Mouse (Mus musculus): Measurements from ENCODE around the gene Sgcd. TPM values are rescaled to one million over a fixed set of nuclear protein-coding genes. Genes with fewer than 3 reads are reported as not detected.

Gene Sgcd
- polyA plus RNA-seq, 1 experiment from 2014 or later = 1.6 TPM

GRCm38 (mm10) chr11:46864809-46865208 lies 1124.0 kb downstream of the Sgcd start:
- H3K27me3 ChIP-seq = no peaks in the 10 kb centered on the region
- 87% methylated on average over 1 of the region's 1 CpGs for WGBS
- H3K27ac ChIP-seq = no peak overlapping the region
- H3K4me3 ChIP-seq = no peak overlapping the region
- H3K9ac ChIP-seq = no peak overlapping the region
- ATAC-seq = peak; percentile 63
- H3K4me2 ChIP-seq = no peak overlapping the region
- no peaks in the 10 kb centered on the region for H3K36me3 ChIP-seq (ENCODE audit: poor library complexity, severe bottlenecking)
- no peaks in the 10 kb centered on the region for H3K9me3 ChIP-seq (replicated peaks)
- H3K4me1 ChIP-seq = no peaks in the 10 kb centered on the region

DNA sequence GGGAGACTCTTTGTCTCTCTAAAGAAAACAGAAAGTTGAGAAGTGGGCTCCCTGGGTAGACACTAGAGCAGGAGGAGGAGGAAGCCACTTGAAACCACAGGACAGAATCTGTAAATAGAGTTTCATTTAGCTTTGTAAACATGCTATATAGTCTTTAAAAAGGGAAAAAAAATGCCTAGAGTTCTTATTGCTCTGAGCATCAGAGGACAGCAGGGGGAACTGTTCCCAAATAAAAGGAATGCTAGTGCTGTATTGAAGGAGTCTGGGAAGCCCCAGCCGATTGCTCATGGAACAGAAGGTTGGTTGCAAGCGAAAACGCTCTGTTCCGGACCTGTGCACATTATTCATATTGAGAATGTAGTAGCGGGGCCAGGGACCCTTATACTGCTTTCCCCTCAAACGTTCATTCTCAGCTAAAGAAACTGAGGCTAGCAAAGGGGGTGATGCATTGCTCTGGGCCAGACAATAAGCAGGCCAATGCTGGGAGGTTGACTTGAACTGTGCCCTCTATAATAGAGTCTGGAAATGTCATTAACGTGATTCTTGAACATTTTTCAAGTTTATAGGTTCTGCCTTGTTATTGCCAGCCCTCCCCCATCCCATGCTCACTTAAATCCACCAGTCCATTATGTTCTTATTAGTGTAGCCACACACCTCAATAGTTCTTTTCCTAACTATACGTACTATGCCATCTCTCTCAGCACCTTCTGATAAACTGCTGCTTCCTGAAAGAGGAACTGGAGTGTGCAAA lies 1140.4 kb downstream of the Sgcd start:
- Histone ChIP-seq H3K9me3 (replicated peaks) (no peaks in the 10 kb centered on the region), H3K36me3 (ENCODE audit: poor library complexity, severe bottlenecking) (no peaks in the 10 kb centered on the region), H3K4me2 (no peak overlapping the region), H3K4me1 (no peaks in the 10 kb centered on the region), H3K9ac (no peak overlapping the region), H3K4me3 (no peak overlapping the region), H3K27ac (no peak overlapping the region), H3K27me3 (no peaks in the 10 kb centered on the region)
- ATAC-seq = peak; percentile 83
- WGBS = 33% methylated on average over 8 of the region's 8 CpGs

DNA sequence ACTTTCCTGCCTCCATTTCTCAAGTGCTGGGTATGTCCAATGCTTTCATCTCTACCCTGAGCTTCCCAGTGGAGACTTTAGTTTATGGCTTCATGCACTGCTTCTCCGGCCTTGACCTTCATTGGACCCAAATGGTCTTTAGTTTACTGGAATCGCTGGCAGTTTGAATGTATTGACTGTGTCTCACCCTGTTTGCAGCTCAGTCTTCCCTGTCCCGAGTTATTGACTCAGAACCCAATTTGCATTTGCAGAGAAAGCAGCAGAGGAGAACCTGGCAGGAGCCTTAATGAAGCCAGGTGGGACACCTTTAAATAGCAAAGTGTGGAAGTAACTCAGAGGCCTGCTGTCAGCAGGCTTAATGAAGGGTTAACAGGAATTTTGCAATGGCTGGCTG lies 1140.9 kb downstream of the Sgcd start:
- H3K4me2 ChIP-seq = no peak overlapping the region
- H3K9me3 ChIP-seq (replicated peaks) = no peaks in the 10 kb centered on the region
- H3K4me3 ChIP-seq = no peak overlapping the region
- no peaks in the 10 kb centered on the region for H3K27me3 ChIP-seq
- H3K9ac ChIP-seq = no peak overlapping the region
- no peaks in the 10 kb centered on the region for H3K4me1 ChIP-seq
- H3K27ac ChIP-seq = no peak overlapping the region
- ATAC-seq = no peak
- 43% methylated on average over 3 of the region's 3 CpGs for WGBS
- H3K36me3 ChIP-seq (ENCODE audit: poor library complexity, severe bottlenecking) = no peaks in the 10 kb centered on the region

- ATAC-seq = no peak
- H3K36me3 ChIP-seq (ENCODE audit: poor library complexity, severe bottlenecking) = no peaks in the 10 kb centered on the region
- H3K4me2 ChIP-seq = no peak overlapping the region
- 55% methylated on average over 1 of the region's 1 CpGs for WGBS
- no peak overlapping the region for H3K4me3 ChIP-seq
- H3K9ac ChIP-seq = no peak overlapping the region
- no peaks in the 10 kb centered on the region for H3K27me3 ChIP-seq
- no peaks in the 10 kb centered on the region for H3K9me3 ChIP-seq (replicated peaks)
- no peaks in the 10 kb centered on the region for H3K4me1 ChIP-seq
- H3K27ac ChIP-seq = no peak overlapping the region
Measured at GRCm38 (mm10) chr11:46846661-46847060, 1142.1 kb downstream of the Sgcd start.

Measured in forebrain, embryonic 13.5 days (tissue).